Mouse (Mus musculus): ENCODE measurements around the gene Golph3. TPM values are rescaled to one million over a fixed set of nuclear protein-coding genes. Genes with fewer than 3 reads are reported as not detected.

The Golph3 gene
- total RNA-seq (2021): 10 to 100 TPM; 69.0 to 74.6 TPM
- long read RNA-seq, experiment 1, transcript Golph3-201 (4 exons, 2,652 nt): major isoform, 33 of 42 reads
- long read RNA-seq, experiment 1, partial matches to known transcripts: 5 of 42 reads
- long read RNA-seq, experiment 1, other reads (novel, unspliced or antisense): 0 of 42 reads
- long read RNA-seq, experiment 2, transcript Golph3-201 (4 exons, 2,652 nt): major isoform, 31 of 46 reads
- long read RNA-seq, experiment 2, partial matches to known transcripts: 2 of 46 reads
- long read RNA-seq, experiment 2, other reads (novel, unspliced or antisense): 9 of 46 reads

GRCm38 (mm10) chr15:12321091-12321787 is at the start of gene Golph3:
Golph3 (plus strand) TSS chr15:12321450.
- intact Hi-C loops (cut with DNase I): loop anchor here (5.0 kb wide), 1 partner anchor 119 kb away; no protein-coding TSS in a partner anchor
- DNase-seq: peak; percentile 93 to 94

GRCm38 (mm10) chr15:12273325-12274052 is 47.8 kb upstream of the Golph3 start:
- intact Hi-C loops (cut with DNase I): loop anchor here (5.0 kb wide), 1 partner anchor 181 kb away; no protein-coding TSS in a partner anchor
- no peak for DNase-seq

GRCm38 (mm10) chr15:12274053-12274769 is 47.0 kb upstream of the Golph3 start:
- no peak for DNase-seq
- intact Hi-C loops (cut with DNase I): loop anchor here (5.0 kb wide), 1 partner anchor 182 kb away; no protein-coding TSS in a partner anchor

- DNase-seq: no peak
- intact Hi-C loops (cut with DNase I): no loop called here
Measured at GRCm38 (mm10) chr15:12275091-12275623, 46.1 kb upstream of the Golph3 start.

- intact Hi-C loops (cut with DNase I): no loop called here
- DNase-seq: no peak
Measured at GRCm38 (mm10) chr15:12279816-12280215, 41.4 kb upstream of the Golph3 start.

GRCm38 (mm10) chr15:12284794-12285534 is 36.3 kb upstream of the Golph3 start:
- intact Hi-C loops (cut with DNase I): no loop called here
- DNase-seq: no peak

- no peak for DNase-seq
- intact Hi-C loops (cut with DNase I): no loop called here
Measured at GRCm38 (mm10) chr15:12285535-12285809, 35.8 kb upstream of the Golph3 start.

- intact Hi-C loops (cut with DNase I): no loop called here
Measured at GRCm38 (mm10) chr15:12290330-12290729, 30.9 kb upstream of the Golph3 start.

GRCm38 (mm10) chr15:12291757-12292156 is 29.5 kb upstream of the Golph3 start:
- intact Hi-C loops (cut with DNase I): no loop called here
- DNase-seq: no peak

More at GRCm38 (mm10) chr15:12290330-12290729, 30.9 kb upstream of the Golph3 start:
- no peak for DNase-seq

GRCm38 (mm10) chr15:12296228-12296627 is 25.0 kb upstream of the Golph3 start:
- DNase-seq: no peak

GRCm38 (mm10) chr15:12298231-12298737 is 23.0 kb upstream of the Golph3 start:
- no peak for DNase-seq
- intact Hi-C loops (cut with DNase I): no loop called here

More at GRCm38 (mm10) chr15:12296228-12296627, 25.0 kb upstream of the Golph3 start:
- intact Hi-C loops (cut with DNase I): no loop called here

- no peak for DNase-seq
- intact Hi-C loops (cut with DNase I): no loop called here
Measured at GRCm38 (mm10) chr15:12301771-12302170, 19.5 kb upstream of the Golph3 start.

GRCm38 (mm10) chr15:12306188-12307071 is 14.8 kb upstream of the Golph3 start:
- DNase-seq: no peak
- intact Hi-C loops (cut with DNase I): no loop called here

GRCm38 (mm10) chr15:12307114-12307513 is 14.1 kb upstream of the Golph3 start:
- DNase-seq: no peak
- intact Hi-C loops (cut with DNase I): no loop called here

GRCm38 (mm10) chr15:12308539-12308938 is 12.7 kb upstream of the Golph3 start:
- DNase-seq: no peak
- intact Hi-C loops (cut with DNase I): no loop called here

GRCm38 (mm10) chr15:12310676-12311075 is 10.6 kb upstream of the Golph3 start:
- no peak for DNase-seq
- intact Hi-C loops (cut with DNase I): no loop called here

- intact Hi-C loops (cut with DNase I): no loop called here
- DNase-seq: no peak
Measured at GRCm38 (mm10) chr15:12311465-12311864, 9.8 kb upstream of the Golph3 start.

- DNase-seq: no peak
- intact Hi-C loops (cut with DNase I): no loop called here
Measured at GRCm38 (mm10) chr15:12313255-12313654, 8.0 kb upstream of the Golph3 start.

Measured in gastrocnemius, postnatal 36 days (tissue).